Mouse (Mus musculus): ENCODE results near the gene Slc48a1.

DNA sequence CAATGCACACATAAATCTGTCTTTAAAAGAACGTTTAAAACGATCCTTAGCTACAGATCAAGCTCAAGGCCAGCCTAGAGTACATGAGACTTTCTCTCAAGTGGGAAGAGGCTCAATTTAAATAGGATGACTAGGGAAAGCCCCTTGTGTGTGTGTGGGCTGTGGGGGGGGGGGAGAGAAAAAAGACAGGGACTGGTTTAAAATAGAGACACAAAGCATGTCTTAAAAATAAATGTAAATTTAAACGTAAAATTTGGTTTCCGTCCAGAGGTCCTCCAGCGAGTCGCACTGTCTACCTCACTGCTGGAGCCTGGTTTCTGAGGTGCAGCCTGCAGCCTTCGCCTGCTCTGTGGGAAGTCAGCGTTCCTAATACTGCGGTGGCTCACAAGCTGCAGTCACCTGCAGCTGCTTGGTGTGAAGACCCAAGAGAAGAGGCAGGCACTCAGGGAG lies 38.0 kb upstream of the Slc48a1 start:
- TF ChIP-seq CTCF (IDR thresholded peaks at IDR 0.05; ENCODE audit: extremely low read depth, insufficient read length, insufficient replicate concordance, low read depth, low read length) (no peak), POLR2A (IDR thresholded peaks at IDR 0.05; ENCODE audit: low read depth, low read length) (no peak)

Measured in small intestine, adult 2 months (tissue).